Mouse (Mus musculus) liver, embryonic 11.5 days (tissue): Measurements from ENCODE around the gene Olfr1373. TPM values are rescaled to one million over a fixed set of nuclear protein-coding genes. Genes with fewer than 3 reads are reported as not detected.
"Not testable (repeated sequence)": the region's sequence is repeated elsewhere in the genome, so short reads cannot be mapped to it uniquely, and the experiment has no call there.

Source experiments
- ATAC-seq: fragments of 200-750 bp; cut with Nextera tagmentation; replicated peaks from 2 replicates; pipeline ENCODE4 v1.8.0; 2017; ENCODE audit warnings: moderate number of reproducible peaks, mild to moderate bottlenecking, moderate TSS enrichment, moderate library complexity; ENCODE audit not compliant: low FRiP score
- DNase-seq: peaks from one replicate; pipeline ENCODE4 v3.0.0-alpha.2; 2017; ENCODE audit warnings: low spot score
- H3K27ac ChIP-seq: fragments of 300-500 bp; sonication (generic); 2 replicates; pipeline ENCODE4 v1.5.1; 2014; ENCODE audit warnings: mild to moderate bottlenecking, low read depth, low read length, control low read depth
- H3K27me3 ChIP-seq: fragments of 300-500 bp; sonication (generic); replicated peaks from 2 replicates; pipeline ENCODE4 v1.6.1; 2014; ENCODE audit warnings: low read length, mixed read lengths; ENCODE audit not compliant: control insufficient read depth, insufficient read depth
- H3K36me3 ChIP-seq: fragments of 300-500 bp; sonication (generic); 2 replicates; pipeline ENCODE4 v1.6.1; 2014; ENCODE audit warnings: mild to moderate bottlenecking, low read length, moderate library complexity, mixed read lengths; ENCODE audit not compliant: control insufficient read depth, insufficient read depth
- H3K4me1 ChIP-seq: fragments of 300-500 bp; sonication (generic); replicated peaks from 2 replicates; pipeline ENCODE4 v1.6.1; 2014; ENCODE audit warnings: low read length, mixed read lengths; ENCODE audit not compliant: control insufficient read depth, insufficient read depth
- H3K4me2 ChIP-seq: fragments of 300-500 bp; sonication (generic); 2 replicates; pipeline ENCODE4 v1.6.1; 2014; ENCODE audit warnings: mild to moderate bottlenecking, control low read depth, moderate library complexity
- H3K4me3 ChIP-seq: fragments of 300-500 bp; sonication (generic); 2 replicates; pipeline ENCODE4 v1.5.1; 2014; ENCODE audit warnings: low read depth, low read length, control low read depth
- H3K9ac ChIP-seq: fragments of 300-500 bp; sonication (generic); 2 replicates; pipeline ENCODE4 v1.6.1; 2014; ENCODE audit warnings: low read depth, low read length, control low read depth
- H3K9me3 ChIP-seq: fragments of 300-500 bp; sonication (generic); 2 replicates; pipeline ENCODE4 v1.6.1; 2016; ENCODE audit warnings: low read length, inconsistent platforms, mixed read lengths; ENCODE audit not compliant: control insufficient read depth
- WGBS: fragments of 180-500 bp; shearing (Covaris S2); extraction: QIAGEN DNeasy Blood & Tissue Kit; methylation state at CpG from one replicate; pipeline ENCODE4 v1.1.7; 2014; 5-methylcytosine and 5-hydroxymethylcytosine counted together
- polyA plus RNA-seq: library from polyadenylated mRNA; unstranded; fragments of >200 nt; fragmentation: Nextera tagmentation; extraction: Ambion mirVana; gene quantifications from 2 replicates; pipeline ENCODE4 v1.2.1, GENCODE M21; 2014

The Olfr1373 gene
- polyA plus RNA-seq: not detected in 2 replicates

DNA sequence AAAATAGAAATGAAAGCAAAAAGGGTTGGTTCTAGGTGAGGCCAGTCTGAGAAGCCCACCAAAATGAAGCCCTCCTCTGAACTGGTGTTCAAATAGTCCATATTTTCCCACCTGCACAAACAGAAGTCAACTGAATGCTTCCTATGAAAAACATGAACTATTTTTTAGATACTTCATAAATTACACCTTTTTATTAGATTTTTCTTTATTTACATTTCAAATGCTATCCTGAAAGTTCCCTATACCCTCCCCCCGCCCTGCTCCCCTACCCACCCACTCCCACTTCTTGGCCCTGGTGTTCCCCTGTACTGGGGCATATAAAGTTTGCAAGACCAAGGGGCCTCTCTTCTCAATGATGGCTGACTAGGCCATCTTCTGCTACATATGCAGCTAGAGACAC is at the start of gene Olfr1373:
Gene Olfr1373 (minus strand): TSS at position 101 of the 400 bp plus-strand sequence.
- H3K4me1 ChIP-seq, H3K9me3 ChIP-seq, H3K9ac ChIP-seq, H3K27ac ChIP-seq, DNase-seq, H3K4me3 ChIP-seq, H3K4me2 ChIP-seq, ATAC-seq, H3K27me3 ChIP-seq, H3K36me3 ChIP-seq: not testable (repeated sequence)
- 80% methylated on average over 1 of the region's 1 CpGs for WGBS

- not testable (repeated sequence) for H3K4me2 ChIP-seq, DNase-seq, H3K27me3 ChIP-seq, H3K9me3 ChIP-seq, ATAC-seq, H3K4me1 ChIP-seq, H3K4me3 ChIP-seq, H3K36me3 ChIP-seq, H3K9ac ChIP-seq, H3K27ac ChIP-seq
- WGBS: 76% methylated on average over 4 of the region's 4 CpGs
Measured at GRCm38 (mm10) chr11:52180651-52181050, 35.3 kb upstream of the Olfr1373 start.

- H3K4me3 ChIP-seq, H3K9me3 ChIP-seq, H3K27ac ChIP-seq, H3K4me1 ChIP-seq, H3K9ac ChIP-seq, ATAC-seq, H3K36me3 ChIP-seq, DNase-seq, H3K27me3 ChIP-seq, H3K4me2 ChIP-seq: not testable (repeated sequence)
- 83% methylated on average over 1 of the region's 3 CpGs for WGBS
Measured at GRCm38 (mm10) chr11:52179897-52180296, 34.6 kb upstream of the Olfr1373 start.

DNA sequence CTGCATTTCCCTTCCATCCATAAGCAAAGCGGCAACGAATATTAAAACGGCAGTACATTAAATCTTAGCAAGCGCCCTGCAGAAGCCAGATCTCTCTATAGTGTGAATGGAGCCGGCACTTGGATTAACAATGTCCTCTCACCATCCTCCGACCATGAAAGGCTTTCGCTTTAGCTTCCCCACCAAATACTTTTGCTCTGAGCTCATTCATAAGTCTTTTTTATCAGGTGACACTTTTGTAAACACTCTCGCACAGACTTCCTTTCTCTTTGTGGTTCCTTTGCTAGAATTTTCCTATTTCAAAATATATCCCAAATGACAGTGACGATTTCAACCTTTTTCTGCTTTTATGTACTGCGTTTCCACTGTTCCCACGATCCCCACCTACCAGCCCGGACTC is 23.1 kb upstream of the Olfr1373 start:
- peak overlapping the region; percentile 50 for H3K4me3 ChIP-seq
- DNase-seq: no peak
- no peaks in the 10 kb centered on the region for H3K36me3 ChIP-seq
- no peak overlapping the region for H3K27ac ChIP-seq
- peaks cover 48% of the 10 kb centered on the region for H3K27me3 ChIP-seq
- 13% methylated on average over 12 of the region's 12 CpGs for WGBS
- peak overlapping the region; percentile 68 for H3K4me2 ChIP-seq
- no peak for ATAC-seq
- H3K9ac ChIP-seq: no peak overlapping the region
- H3K9me3 ChIP-seq: no peaks in the 10 kb centered on the region
- H3K4me1 ChIP-seq: no peaks in the 10 kb centered on the region

- 3% methylated on average over 37 of the region's 42 CpGs for WGBS
- H3K4me1 ChIP-seq, H3K36me3 ChIP-seq, H3K9me3 ChIP-seq, H3K9ac ChIP-seq, H3K27ac ChIP-seq, DNase-seq: not testable (repeated sequence)
- peak; percentile 51 for ATAC-seq
- H3K4me3 ChIP-seq: peak overlapping the region; percentile 50
- H3K27me3 ChIP-seq: peaks cover 48% of the 10 kb centered on the region
- H3K4me2 ChIP-seq: peak overlapping the region; percentile 68
Measured at GRCm38 (mm10) chr11:52167901-52168302, 22.6 kb upstream of the Olfr1373 start.

DNA sequence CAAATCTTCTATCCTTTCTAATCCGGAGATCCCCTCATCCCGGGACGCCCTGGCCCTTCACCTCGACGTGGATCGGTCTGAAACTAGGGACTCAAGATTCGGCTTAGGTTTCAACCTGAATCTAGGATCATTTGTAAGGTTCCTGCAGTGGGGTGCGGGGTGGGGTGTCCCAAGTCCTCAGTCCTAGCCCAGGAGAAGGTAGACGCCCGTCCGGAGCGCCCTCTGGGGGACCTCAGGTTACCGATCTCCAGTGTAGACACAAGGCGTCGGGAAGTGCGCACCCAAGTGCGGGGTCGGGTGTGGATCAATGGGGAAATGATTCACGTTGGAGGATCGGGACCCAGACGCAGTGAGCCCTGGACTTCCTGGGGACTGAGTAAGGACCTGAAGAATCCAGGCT is 21.8 kb upstream of the Olfr1373 start:
- no peaks in the 10 kb centered on the region for H3K4me1 ChIP-seq
- H3K4me3 ChIP-seq: no peak overlapping the region; the same call in 1 of the 2 replicates
- H3K27me3 ChIP-seq: peaks cover 48% of the 10 kb centered on the region
- WGBS: 2% methylated on average over 21 of the region's 21 CpGs
- peak overlapping the region; percentile 68; the same call in 1 of the 2 replicates for H3K4me2 ChIP-seq
- H3K36me3 ChIP-seq: no peaks in the 10 kb centered on the region
- H3K9ac ChIP-seq: no peak overlapping the region
- ATAC-seq (no peak), DNase-seq (no peak)
- no peaks in the 10 kb centered on the region for H3K9me3 ChIP-seq
- no peak overlapping the region for H3K27ac ChIP-seq

GRCm38 (mm10) chr11:52163926-52164325 is 18.6 kb upstream of the Olfr1373 start:
- peaks cover 41% of the 10 kb centered on the region for H3K27me3 ChIP-seq
- H3K27ac ChIP-seq: no peak overlapping the region
- ATAC-seq: no peak
- H3K4me3 ChIP-seq: no peak overlapping the region
- WGBS: 25% methylated on average over 10 of the region's 10 CpGs
- H3K9ac ChIP-seq: no peak overlapping the region
- H3K36me3 ChIP-seq: no peaks in the 10 kb centered on the region
- no peak for DNase-seq
- no peaks in the 10 kb centered on the region for H3K9me3 ChIP-seq
- no peak overlapping the region for H3K4me2 ChIP-seq
- no peaks in the 10 kb centered on the region for H3K4me1 ChIP-seq

DNA sequence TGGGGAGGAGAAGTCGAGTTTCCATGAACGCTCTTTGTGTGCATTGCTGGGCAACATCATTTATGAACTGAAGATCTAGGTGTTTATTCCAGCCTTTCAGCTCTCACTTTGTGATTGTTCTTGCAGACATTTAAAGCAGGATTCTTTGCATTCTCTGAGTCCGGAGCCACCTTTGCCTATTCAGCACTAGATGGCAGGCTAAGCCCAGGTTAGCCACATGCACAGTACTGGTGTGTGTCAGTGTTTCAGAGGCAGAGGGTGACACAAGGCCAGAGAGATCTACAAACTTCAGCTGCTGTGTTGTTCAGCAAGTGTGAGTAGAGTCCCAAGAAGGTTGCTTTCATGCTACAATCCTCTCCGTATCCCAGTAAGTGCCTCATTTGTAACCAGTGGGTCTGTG is 1.7 kb downstream of the Olfr1373 start:
- H3K36me3 ChIP-seq, H3K4me2 ChIP-seq, H3K9ac ChIP-seq, H3K4me3 ChIP-seq, H3K4me1 ChIP-seq, ATAC-seq, H3K9me3 ChIP-seq, DNase-seq, H3K27ac ChIP-seq, H3K27me3 ChIP-seq: not testable (repeated sequence)
- WGBS: 35% methylated on average over 4 of the region's 4 CpGs

GRCm38 (mm10) chr11:52130451-52131068 is 14.8 kb downstream of the Olfr1373 start:
- no peaks in the 10 kb centered on the region for H3K9me3 ChIP-seq
- H3K4me2 ChIP-seq: no peak overlapping the region
- no peak overlapping the region for H3K4me3 ChIP-seq
- H3K36me3 ChIP-seq: no peaks in the 10 kb centered on the region; the same call in 1 of the 2 replicates
- H3K27me3 ChIP-seq: no peaks in the 10 kb centered on the region
- no peak overlapping the region for H3K27ac ChIP-seq
- 75% methylated on average over 7 of the region's 7 CpGs for WGBS
- H3K4me1 ChIP-seq: no peaks in the 10 kb centered on the region
- no peak for DNase-seq
- no peak overlapping the region for H3K9ac ChIP-seq
- ATAC-seq: no peak
